Mouse (Mus musculus) G1E (cell line): ENCODE results near the gene Ahnak. TPM values are rescaled to one million over a fixed set of nuclear protein-coding genes. Genes with fewer than 3 reads are reported as not detected.
"Not testable (repeated sequence)": the region's sequence is repeated elsewhere in the genome, so short reads cannot be mapped to it uniquely, and the experiment has no call there.

Source experiments
- ATAC-seq: 2 replicates; pipeline ENCODE4 v1.8.0; 2016; ENCODE audit warnings: mild to moderate bottlenecking; ENCODE audit not compliant: insufficient number of reproducible peaks, poor library complexity, low FRiP score, severe bottlenecking; ENCODE audit errors: extremely low read depth
- DNase-seq: peaks from one replicate; pipeline ENCODE4 v3.0.0; 2012; ENCODE audit warnings: low spot score
- H3K27me3 ChIP-seq: 2 replicates; pipeline ENCODE4 v1.6.1; 2012; ENCODE audit warnings: mild to moderate bottlenecking, low read length, inconsistent platforms; ENCODE audit not compliant: insufficient read depth
- H3K36me3 ChIP-seq: replicated peaks from 2 replicates; pipeline ENCODE3; 2012; ENCODE audit warnings: mild to moderate bottlenecking, inconsistent platforms
- H3K4me1 ChIP-seq: 2 replicates; pipeline ENCODE4 v1.6.1; 2012; ENCODE audit warnings: low read depth, low read length, inconsistent platforms, mixed read lengths; ENCODE audit not compliant: insufficient read depth
- H3K4me3 ChIP-seq: 2 replicates; pipeline ENCODE4 v1.5.1; 2012; ENCODE audit warnings: low read depth, mild to moderate bottlenecking, inconsistent platforms, low read length, moderate library complexity, mixed read lengths
- H3K9me3 ChIP-seq: replicated peaks from 2 replicates; pipeline ENCODE4 v1.6.1; 2012; ENCODE audit warnings: inconsistent platforms
- CTCF ChIP-seq: IDR thresholded peaks from 2 replicates; pipeline ENCODE4 v1.5.1; 2012; ENCODE audit warnings: low read depth, low read length, inconsistent platforms, mixed read lengths
- GATA1 ChIP-seq: IDR thresholded peaks from 2 replicates; pipeline ENCODE4 v1.6.1; 2012; ENCODE audit warnings: borderline replicate concordance, low read length, inconsistent platforms, mixed read lengths
- GATA2 ChIP-seq: IDR thresholded peaks from 2 replicates; pipeline ENCODE4 v1.6.1; 2012; ENCODE audit warnings: low read depth, low read length, inconsistent platforms, borderline replicate concordance
- POLR2AphosphoS5 ChIP-seq: IDR thresholded peaks from 2 replicates; pipeline ENCODE4 v1.6.1; 2012; ENCODE audit warnings: low read depth, low read length, inconsistent platforms; ENCODE audit not compliant: insufficient replicate concordance
- TAL1 ChIP-seq: conservative IDR thresholded peaks from 2 replicates; pipeline ENCODE4 v1.6.1; 2012; ENCODE audit warnings: low read depth, low read length, inconsistent platforms, mixed read lengths
- polyA plus RNA-seq: library from polyadenylated mRNA; stranded (reverse); fragments of >175 nt; gene quantifications from 2 replicates; pipeline ENCODE4 v1.2.3, GENCODE M21; 2012
- total RNA-seq, 2 experiments: library from RNA; stranded (forward) in 1 of 2; stranded (reverse) in 1 of 2; fragments of 200-1000 nt in 1 of 2; fragments of >200 nt in 1 of 2; fragmentation: Nextera tagmentation in 1 of 2; gene quantifications; 2 replicates each; pipeline ENCODE4 v1.2.3; 2014 to 2017

The Ahnak gene
- total and polyA plus RNA-seq, 3 experiments, result 10.4 to 124 (median 27.8) TPM

- TF ChIP-seq CTCF (peak; percentile 87), GATA1 (no peak), POLR2AphosphoS5 (no peak), TAL1 (no peak)
- H3K27me3 ChIP-seq, result peaks cover 25% of the 10 kb centered on the region
- peak overlapping the region; percentile 38; the same call in 1 of the 2 replicates for H3K4me3 ChIP-seq
- H3K4me1 ChIP-seq, result peaks cover 28% of the 10 kb centered on the region
- DNase-seq (peak; percentile 76), ATAC-seq (peak; percentile 60)
- no peaks in the 10 kb centered on the region for H3K9me3 ChIP-seq
- no peaks in the 10 kb centered on the region for H3K36me3 ChIP-seq
These were observed 93.3 kb downstream of the Ahnak start for GRCm38 (mm10) chr19:9082191-9083009.

GRCm38 (mm10) chr19:9083010-9083355 is 93.9 kb downstream of the Ahnak start:
- Histone ChIP-seq H3K4me1 (peaks cover 28% of the 10 kb centered on the region), H3K9me3 (no peaks in the 10 kb centered on the region), H3K36me3 (no peaks in the 10 kb centered on the region), H3K4me3 (no peak overlapping the region), H3K27me3 (peaks cover 29% of the 10 kb centered on the region)
- DNase-seq (no peak), ATAC-seq (no peak)
- TF ChIP-seq GATA2 (no peak), CTCF (no peak), POLR2AphosphoS5 (no peak), TAL1 (no peak), GATA1 (no peak)

GRCm38 (mm10) chr19:9083892-9084291 is 94.8 kb downstream of the Ahnak start:
- ATAC-seq, H3K36me3 ChIP-seq, DNase-seq, H3K4me3 ChIP-seq, H3K9me3 ChIP-seq: not testable (repeated sequence)
- peaks cover 28% of the 10 kb centered on the region for H3K4me1 ChIP-seq
- H3K27me3 ChIP-seq, result peaks cover 38% of the 10 kb centered on the region

GRCm38 (mm10) chr19:9087821-9088220 is 98.7 kb downstream of the Ahnak start, which contains the start of gene Scgb1a1:
TSS of gene Scgb1a1 (minus strand) at chr19:9087958.
- no peaks in the 10 kb centered on the region for H3K9me3 ChIP-seq
- ATAC-seq (no peak), DNase-seq (no peak)
- peaks cover 5% of the 10 kb centered on the region for H3K4me1 ChIP-seq
- H3K36me3 ChIP-seq, result no peaks in the 10 kb centered on the region
- H3K27me3 ChIP-seq, result peaks cover 51% of the 10 kb centered on the region
- H3K4me3 ChIP-seq, result no peak within 1 kb of the TSS
- TF ChIP-seq CTCF, result no peak
- TF ChIP-seq GATA2, result no peak
- TF ChIP-seq TAL1, result no peak
- TF ChIP-seq GATA1, result no peak
- no peak for TF ChIP-seq POLR2AphosphoS5

GRCm38 (mm10) chr19:9090191-9090590 is 101.1 kb downstream of the Ahnak start:
- Histone ChIP-seq H3K27me3 (peaks cover 51% of the 10 kb centered on the region), H3K4me3 (no peak overlapping the region), H3K9me3 (no peaks in the 10 kb centered on the region), H3K36me3 (no peaks in the 10 kb centered on the region), H3K4me1 (peaks cover 3% of the 10 kb centered on the region)
- no peak for TF ChIP-seq POLR2AphosphoS5
- TF ChIP-seq CTCF, result no peak
- no peak for TF ChIP-seq TAL1
- no peak for TF ChIP-seq GATA1
- DNase-seq, result no peak
- no peak for ATAC-seq

GRCm38 (mm10) chr19:9090709-9091108 is 101.6 kb downstream of the Ahnak start:
- Histone ChIP-seq H3K4me3 (no peak overlapping the region), H3K4me1 (peaks cover 3% of the 10 kb centered on the region), H3K27me3 (peaks cover 47% of the 10 kb centered on the region), H3K9me3 (no peaks in the 10 kb centered on the region), H3K36me3 (no peaks in the 10 kb centered on the region)
- no peak for ATAC-seq
- TF ChIP-seq GATA1 (no peak), TAL1 (no peak), CTCF (no peak), POLR2AphosphoS5 (no peak), GATA2 (no peak)
- DNase-seq, result no peak

GRCm38 (mm10) chr19:9095111-9095510 is 106.0 kb downstream of the Ahnak start:
- no peak for DNase-seq
- Histone ChIP-seq H3K9me3 (no peaks in the 10 kb centered on the region), H3K27me3 (peaks cover 40% of the 10 kb centered on the region), H3K4me3 (no peak overlapping the region), H3K36me3 (no peaks in the 10 kb centered on the region), H3K4me1 (no peaks in the 10 kb centered on the region; the same call in 1 of the 2 replicates)
- TF ChIP-seq GATA1 (no peak), CTCF (no peak), GATA2 (no peak), POLR2AphosphoS5 (no peak), TAL1 (no peak)
- no peak for ATAC-seq
